Mouse (Mus musculus): ENCODE measurements at regions not wholly inside any gene's neighbourhood (a gene's known extent, or its start where the extent isn't known, plus 50 kb on each side); places are given as distances from the start of the nearest gene placed in this dataset.

- TF ChIP-seq POLR2A (IDR thresholded peaks at IDR 0.05; ENCODE audit: borderline replicate concordance, insufficient read depth, low read length) (no peak), CTCF (IDR thresholded peaks at IDR 0.05; ENCODE audit: borderline replicate concordance, insufficient read depth, low read depth, low read length) (no peak)
Observed at GRCm38 (mm10) chr2:123182208-123182607, 417.2 kb downstream of the Sqor start.

Data from cerebellum, adult 2 months (tissue).